Mouse (Mus musculus): ENCODE measurements at regions not wholly inside any gene's neighbourhood (a gene's known extent, or its start where the extent isn't known, plus 50 kb on each side); places are given as distances from the start of the nearest gene placed in this dataset.

GRCm38 (mm10) chr15:67799871-67800270, 1299.2 kb upstream of the Lrrc6 start:
- H3K9me3 ChIP-seq (replicated peaks; ENCODE audit: control insufficient read depth, low read length): no peaks in the 10 kb centered on the region
- H3K27ac ChIP-seq (ENCODE audit: low read depth): no peak overlapping the region
- no peak for TF ChIP-seq EP300 (IDR thresholded peaks at IDR 0.05; ENCODE audit: low read depth)
- TF ChIP-seq CTCF (IDR thresholded peaks at IDR 0.05; ENCODE audit: low read depth): no peak
- no peak overlapping the region for H3K9ac ChIP-seq (replicated peaks; ENCODE audit: low read depth, low read length)
- ATAC-seq (ENCODE audit: insufficient read depth, low read depth) (no peak), DNase-seq (ENCODE audit: low spot score) (no peak)
- H3K4me1 ChIP-seq (ENCODE audit: control insufficient read depth, insufficient read depth): no peaks in the 10 kb centered on the region
- H3K36me3 ChIP-seq (replicated peaks; ENCODE audit: control insufficient read depth, insufficient read depth, low read length): no peaks in the 10 kb centered on the region
- WGBS: 59% methylated on average over 1 of the region's 1 CpGs
- H3K4me2 ChIP-seq (ENCODE audit: low read depth, low read length): no peak overlapping the region
- H3K27me3 ChIP-seq (ENCODE audit: control insufficient read depth, insufficient read depth, low read length): no peaks in the 10 kb centered on the region
- H3K4me3 ChIP-seq (ENCODE audit: low read depth, low read length): no peak overlapping the region

- no peak overlapping the region for H3K27ac ChIP-seq (ENCODE audit: low read depth)
- ATAC-seq (ENCODE audit: insufficient read depth, low read depth) (no peak), DNase-seq (ENCODE audit: low spot score) (no peak)
- no peak overlapping the region for H3K9ac ChIP-seq (replicated peaks; ENCODE audit: low read depth, low read length)
- TF ChIP-seq EP300 (IDR thresholded peaks at IDR 0.05; ENCODE audit: low read depth) (no peak), CTCF (IDR thresholded peaks at IDR 0.05; ENCODE audit: low read depth) (no peak)
- H3K4me2 ChIP-seq (ENCODE audit: low read depth, low read length): no peak overlapping the region
- no peaks in the 10 kb centered on the region for H3K27me3 ChIP-seq (ENCODE audit: control insufficient read depth, insufficient read depth, low read length)
- no peaks in the 10 kb centered on the region for H3K36me3 ChIP-seq (replicated peaks; ENCODE audit: control insufficient read depth, insufficient read depth, low read length)
- H3K9me3 ChIP-seq (replicated peaks; ENCODE audit: control insufficient read depth, low read length): no peaks in the 10 kb centered on the region
- H3K4me3 ChIP-seq (ENCODE audit: low read depth, low read length): no peak overlapping the region
- H3K4me1 ChIP-seq (ENCODE audit: control insufficient read depth, insufficient read depth): no peaks in the 10 kb centered on the region
- 66% methylated on average over 2 of the region's 2 CpGs for WGBS
These were observed 1294.9 kb upstream of the Lrrc6 start for GRCm38 (mm10) chr15:67795578-67795977.

GRCm38 (mm10) chr15:67792822-67793221, 1292.1 kb upstream of the Lrrc6 start:
- DNase-seq (ENCODE audit: low spot score) (no peak), ATAC-seq (ENCODE audit: insufficient read depth, low read depth) (no peak)
- Histone ChIP-seq H3K27ac (ENCODE audit: low read depth) (no peak overlapping the region), H3K4me2 (ENCODE audit: low read depth, low read length) (no peak overlapping the region), H3K9me3 (replicated peaks; ENCODE audit: control insufficient read depth, low read length) (no peaks in the 10 kb centered on the region), H3K36me3 (replicated peaks; ENCODE audit: control insufficient read depth, insufficient read depth, low read length) (no peaks in the 10 kb centered on the region), H3K4me1 (ENCODE audit: control insufficient read depth, insufficient read depth) (no peaks in the 10 kb centered on the region), H3K27me3 (ENCODE audit: control insufficient read depth, insufficient read depth, low read length) (no peaks in the 10 kb centered on the region), H3K4me3 (ENCODE audit: low read depth, low read length) (no peak overlapping the region), H3K9ac (replicated peaks; ENCODE audit: low read depth, low read length) (no peak overlapping the region)
- TF ChIP-seq CTCF (IDR thresholded peaks at IDR 0.05; ENCODE audit: low read depth) (no peak), EP300 (IDR thresholded peaks at IDR 0.05; ENCODE audit: low read depth) (no peak)

- H3K36me3 ChIP-seq (replicated peaks; ENCODE audit: control insufficient read depth, insufficient read depth, low read length): no peaks in the 10 kb centered on the region
- H3K4me3 ChIP-seq (ENCODE audit: low read depth, low read length): no peak overlapping the region
- no peaks in the 10 kb centered on the region for H3K9me3 ChIP-seq (replicated peaks; ENCODE audit: control insufficient read depth, low read length)
- DNase-seq (ENCODE audit: low spot score) (no peak), ATAC-seq (ENCODE audit: insufficient read depth, low read depth) (no peak)
- no peak overlapping the region for H3K9ac ChIP-seq (replicated peaks; ENCODE audit: low read depth, low read length)
- H3K4me1 ChIP-seq (ENCODE audit: control insufficient read depth, insufficient read depth): no peaks in the 10 kb centered on the region
- TF ChIP-seq CTCF (IDR thresholded peaks at IDR 0.05; ENCODE audit: low read depth) (no peak), EP300 (IDR thresholded peaks at IDR 0.05; ENCODE audit: low read depth) (no peak)
- H3K27ac ChIP-seq (ENCODE audit: low read depth): no peak overlapping the region
- no peak overlapping the region for H3K4me2 ChIP-seq (ENCODE audit: low read depth, low read length)
- no peaks in the 10 kb centered on the region for H3K27me3 ChIP-seq (ENCODE audit: control insufficient read depth, insufficient read depth, low read length)
These were observed 1287.9 kb upstream of the Lrrc6 start for GRCm38 (mm10) chr15:67788587-67788986.

GRCm38 (mm10) chr15:67785583-67785982, 1284.9 kb upstream of the Lrrc6 start:
- Histone ChIP-seq H3K4me3 (ENCODE audit: low read depth, low read length) (no peak overlapping the region), H3K36me3 (replicated peaks; ENCODE audit: control insufficient read depth, insufficient read depth, low read length) (no peaks in the 10 kb centered on the region), H3K4me2 (ENCODE audit: low read depth, low read length) (no peak overlapping the region), H3K4me1 (ENCODE audit: control insufficient read depth, insufficient read depth) (no peaks in the 10 kb centered on the region), H3K27me3 (ENCODE audit: control insufficient read depth, insufficient read depth, low read length) (no peaks in the 10 kb centered on the region), H3K27ac (ENCODE audit: low read depth) (no peak overlapping the region), H3K9ac (replicated peaks; ENCODE audit: low read depth, low read length) (no peak overlapping the region), H3K9me3 (replicated peaks; ENCODE audit: control insufficient read depth, low read length) (no peaks in the 10 kb centered on the region)
- TF ChIP-seq EP300 (IDR thresholded peaks at IDR 0.05; ENCODE audit: low read depth) (no peak), CTCF (IDR thresholded peaks at IDR 0.05; ENCODE audit: low read depth) (no peak)
- WGBS: 14% methylated on average over 2 of the region's 2 CpGs
- no peak for ATAC-seq (ENCODE audit: insufficient read depth, low read depth)
- DNase-seq (ENCODE audit: low spot score): no peak

- Histone ChIP-seq H3K27me3 (ENCODE audit: control insufficient read depth, insufficient read depth, low read length) (no peaks in the 10 kb centered on the region), H3K9ac (replicated peaks; ENCODE audit: low read depth, low read length) (no peak overlapping the region), H3K4me2 (ENCODE audit: low read depth, low read length) (no peak overlapping the region), H3K4me3 (ENCODE audit: low read depth, low read length) (no peak overlapping the region), H3K4me1 (ENCODE audit: control insufficient read depth, insufficient read depth) (no peaks in the 10 kb centered on the region), H3K36me3 (replicated peaks; ENCODE audit: control insufficient read depth, insufficient read depth, low read length) (no peaks in the 10 kb centered on the region), H3K27ac (ENCODE audit: low read depth) (no peak overlapping the region), H3K9me3 (replicated peaks; ENCODE audit: control insufficient read depth, low read length) (no peaks in the 10 kb centered on the region)
- DNase-seq (ENCODE audit: low spot score): no peak
- 91% methylated on average over 1 of the region's 1 CpGs for WGBS
- TF ChIP-seq CTCF (IDR thresholded peaks at IDR 0.05; ENCODE audit: low read depth) (no peak), EP300 (IDR thresholded peaks at IDR 0.05; ENCODE audit: low read depth) (no peak)
- no peak for ATAC-seq (ENCODE audit: insufficient read depth, low read depth)
These were observed 1283.0 kb upstream of the Lrrc6 start for GRCm38 (mm10) chr15:67783754-67784153.

Measured in heart, postnatal 0 days (tissue).